Mouse (Mus musculus) stomach, postnatal 0 days (tissue): ENCODE results near the gene Gtf2h5. TPM values are rescaled to one million over a fixed set of nuclear protein-coding genes. Genes with fewer than 3 reads are reported as not detected.

Experiments used
- ATAC-seq: fragments of 200-750 bp; cut with Nextera tagmentation; 2 replicates; pipeline ENCODE4 v1.8.0; 2017; ENCODE audit not compliant: low FRiP score, low TSS enrichment
- DNase-seq: peaks from one replicate; pipeline ENCODE4 v3.0.0-alpha.2; 2016; ENCODE audit warnings: low spot score
- H3K27ac ChIP-seq: fragments of 300-500 bp; sonication (generic); replicated peaks from 2 replicates; pipeline ENCODE4 v1.5.1; 2014; ENCODE audit warnings: mild to moderate bottlenecking, control low read depth
- H3K27me3 ChIP-seq: fragments of 300-500 bp; sonication (generic); 2 replicates; pipeline ENCODE4 v1.6.1; 2014; ENCODE audit warnings: low read length; ENCODE audit not compliant: control insufficient read depth, insufficient read depth
- H3K36me3 ChIP-seq: fragments of 300-500 bp; sonication (generic); 2 replicates; pipeline ENCODE4 v1.6.1; 2014; ENCODE audit warnings: low read length, mixed read lengths; ENCODE audit not compliant: control insufficient read depth, insufficient read depth
- H3K4me1 ChIP-seq: fragments of 300-500 bp; sonication (generic); replicated peaks from 2 replicates; pipeline ENCODE4 v1.6.1; 2014; ENCODE audit warnings: antibody characterized with exemption; ENCODE audit not compliant: control insufficient read depth, insufficient read depth
- H3K4me2 ChIP-seq: fragments of 300-500 bp; sonication (generic); replicated peaks from 2 replicates; pipeline ENCODE4 v1.6.1; 2014; ENCODE audit warnings: low read depth, mild to moderate bottlenecking, control low read depth, moderate library complexity
- H3K4me3 ChIP-seq: fragments of 300-500 bp; sonication (generic); 2 replicates; pipeline ENCODE4 v1.5.1; 2014; ENCODE audit warnings: low read depth, low read length, control low read depth
- H3K9ac ChIP-seq: fragments of 300-500 bp; sonication (generic); 2 replicates; pipeline ENCODE4 v1.6.1; 2014; ENCODE audit warnings: mild to moderate bottlenecking, low read length, control low read depth, mixed read lengths
- H3K9me3 ChIP-seq: fragments of 300-500 bp; sonication (generic); 2 replicates; pipeline ENCODE4 v1.6.1; 2016; ENCODE audit warnings: low read length; ENCODE audit not compliant: control insufficient read depth
- CTCF ChIP-seq: IDR thresholded peaks from 2 replicates; pipeline ENCODE4 v1.5.1; 2016; ENCODE audit warnings: antibody characterized with exemption, low read depth, mild to moderate bottlenecking, moderate library complexity
- EP300 ChIP-seq: optimal IDR thresholded peaks from 2 replicates; pipeline ENCODE3; 2016; ENCODE audit warnings: antibody characterized with exemption
- WGBS: fragments of 180-500 bp; shearing (Covaris S2); extraction: QIAGEN DNeasy Blood & Tissue Kit; methylation state at CpG from one replicate; pipeline ENCODE4 v1.1.7; 2014; 5-methylcytosine and 5-hydroxymethylcytosine counted together
- polyA plus RNA-seq: library from polyadenylated mRNA; unstranded; fragments of >200 nt; fragmentation: Nextera tagmentation; extraction: Ambion mirVana; gene quantifications from 2 replicates; pipeline ENCODE4 v1.2.1, GENCODE M21; 2015

Gene Gtf2h5
- polyA plus RNA-seq, 1 experiment from 2014 or later = 141 TPM

DNA sequence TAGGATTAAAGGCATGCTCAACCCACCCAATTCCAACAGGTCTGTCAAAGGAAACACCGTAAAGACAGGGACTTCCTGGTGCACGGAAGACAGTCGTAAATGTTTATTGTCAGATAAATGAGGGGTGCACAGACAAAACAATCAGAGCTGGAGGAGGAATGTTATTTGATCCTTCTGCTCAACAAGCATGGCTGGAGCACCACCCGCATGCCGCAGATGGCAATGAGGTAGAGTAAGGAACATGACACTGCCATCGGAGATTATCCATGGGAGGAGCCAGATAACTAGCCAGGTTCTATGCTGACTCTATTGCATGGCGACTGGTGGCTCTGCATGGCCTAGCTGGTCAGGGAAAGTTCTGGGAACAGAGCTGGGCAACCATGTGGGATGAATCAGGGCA is 6.2 kb upstream of the Gtf2h5 start:
- Histone ChIP-seq H3K36me3 (peaks cover 2% of the 10 kb centered on the region; the same call in 1 of the 2 replicates), H3K27ac (no peak overlapping the region), H3K4me1 (no peaks in the 10 kb centered on the region), H3K27me3 (no peaks in the 10 kb centered on the region), H3K4me3 (no peak overlapping the region), H3K9me3 (no peaks in the 10 kb centered on the region), H3K9ac (no peak overlapping the region), H3K4me2 (no peak overlapping the region)
- TF ChIP-seq CTCF = no peak
- no peak for TF ChIP-seq EP300
- WGBS = 73% methylated on average over 7 of the region's 7 CpGs
- DNase-seq = no peak
- ATAC-seq = no peak

DNA sequence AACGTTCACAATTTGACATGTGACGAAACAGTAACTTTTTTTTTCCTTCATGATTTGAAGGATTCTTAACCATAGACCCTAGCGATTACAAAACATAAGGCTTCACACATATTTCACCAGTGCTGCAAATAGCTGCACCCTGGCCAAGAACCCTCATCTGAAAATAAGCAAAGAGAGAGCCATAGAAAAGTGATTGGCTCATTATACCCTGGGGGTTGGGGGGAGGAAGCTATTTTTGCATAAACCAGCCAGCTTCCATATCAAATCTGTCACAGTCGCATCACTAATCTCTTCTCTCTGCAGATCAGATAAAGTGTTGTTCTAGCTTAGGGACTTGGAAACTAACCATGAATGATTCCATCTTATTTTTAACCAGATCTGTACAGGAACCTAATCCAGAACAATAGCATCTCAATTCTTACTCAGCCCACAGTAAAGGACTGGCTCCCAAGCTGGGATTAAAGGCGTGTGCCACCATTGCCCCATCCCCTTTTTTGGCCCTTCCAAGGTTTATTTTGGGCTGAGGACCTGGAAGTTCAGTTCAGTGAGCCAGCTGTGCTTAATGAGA is 3.8 kb downstream of the Gtf2h5 start:
- H3K27ac ChIP-seq = no peak overlapping the region
- H3K4me1 ChIP-seq = no peaks in the 10 kb centered on the region
- no peak overlapping the region for H3K4me2 ChIP-seq
- peaks cover 10% of the 10 kb centered on the region; the same call in 1 of the 2 replicates for H3K36me3 ChIP-seq
- no peaks in the 10 kb centered on the region for H3K27me3 ChIP-seq
- 83% methylated on average over 5 of the region's 5 CpGs for WGBS
- no peaks in the 10 kb centered on the region for H3K9me3 ChIP-seq
- H3K9ac ChIP-seq = no peak overlapping the region
- DNase-seq (no peak), ATAC-seq (no peak)
- H3K4me3 ChIP-seq = no peak overlapping the region
- no peak for TF ChIP-seq EP300
- no peak for TF ChIP-seq CTCF

DNA sequence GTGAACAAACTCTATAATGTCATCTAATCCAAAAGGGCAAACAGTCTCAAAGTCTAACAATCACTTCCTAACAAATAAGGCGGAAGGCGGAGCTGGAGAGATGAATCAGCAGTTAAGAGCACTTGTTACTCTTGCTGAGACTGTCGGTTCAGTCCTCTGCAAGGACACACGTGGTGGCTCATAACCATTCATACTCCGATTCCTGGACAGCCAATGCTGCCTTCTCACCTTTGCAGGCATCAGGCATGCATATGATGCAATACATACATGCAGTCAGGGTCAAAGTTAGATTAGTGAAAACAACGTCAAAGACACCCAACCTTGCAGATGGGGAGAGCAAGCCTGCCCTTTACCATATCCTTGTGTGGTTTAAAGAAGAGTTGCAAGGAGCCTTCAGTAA is 12.0 kb downstream of the Gtf2h5 start:
- TF ChIP-seq EP300 = no peak
- TF ChIP-seq CTCF = no peak
- Histone ChIP-seq H3K27ac (no peak overlapping the region), H3K4me3 (no peak overlapping the region), H3K9me3 (no peaks in the 10 kb centered on the region), H3K27me3 (no peaks in the 10 kb centered on the region), H3K4me2 (no peak overlapping the region), H3K4me1 (no peaks in the 10 kb centered on the region), H3K9ac (no peak overlapping the region), H3K36me3 (no peaks in the 10 kb centered on the region)
- 76% methylated on average over 6 of the region's 6 CpGs for WGBS
- ATAC-seq = peak; percentile 75
- DNase-seq = no peak

DNA sequence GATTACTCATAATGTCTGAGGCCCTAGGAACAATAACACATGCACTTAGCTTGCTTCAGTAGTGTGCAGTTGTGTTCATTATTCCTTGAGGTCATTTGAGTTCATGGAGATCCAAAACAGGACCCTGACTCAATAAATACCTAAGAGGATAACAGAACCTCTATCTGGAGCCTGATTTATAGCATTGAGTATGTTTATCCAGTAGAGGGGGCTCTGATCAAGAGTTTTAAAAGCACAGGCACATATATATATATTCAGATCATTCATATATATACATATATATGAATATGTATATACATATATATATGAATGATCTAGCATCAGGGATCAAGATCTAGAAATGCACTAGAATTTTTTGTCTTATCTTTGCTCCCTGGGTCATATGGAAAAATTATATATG is 16.0 kb downstream of the Gtf2h5 start:
- Histone ChIP-seq H3K4me1 (no peaks in the 10 kb centered on the region), H3K27me3 (no peaks in the 10 kb centered on the region), H3K4me2 (no peak overlapping the region), H3K36me3 (no peaks in the 10 kb centered on the region), H3K9ac (no peak overlapping the region), H3K4me3 (no peak overlapping the region), H3K9me3 (no peaks in the 10 kb centered on the region), H3K27ac (no peak overlapping the region)
- ATAC-seq = no peak
- TF ChIP-seq CTCF = peak; percentile 52
- no peak for TF ChIP-seq EP300
- no peak for DNase-seq

DNA sequence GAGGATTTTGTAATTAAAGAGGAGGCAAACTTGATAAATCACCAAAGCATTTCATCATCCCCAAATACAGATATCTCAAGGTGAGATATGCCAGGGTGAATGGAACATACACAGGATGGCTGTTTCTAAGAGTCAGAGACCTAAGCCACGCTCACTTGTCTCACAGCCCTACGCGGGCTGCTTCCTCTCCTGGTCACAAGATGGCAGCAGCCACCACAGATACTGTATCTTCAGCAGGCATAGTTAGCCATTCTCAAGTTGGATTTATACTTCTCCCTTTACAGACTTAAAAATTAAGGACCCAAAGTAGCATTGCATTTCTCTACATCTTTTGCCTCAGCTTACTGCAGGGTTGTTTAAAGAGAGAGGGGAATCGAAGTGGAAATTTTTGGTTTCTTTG is 18.3 kb downstream of the Gtf2h5 start:
- DNase-seq = peak; percentile 64
- peak; percentile 68; the same call in 1 of the 2 replicates for ATAC-seq
- Histone ChIP-seq H3K27me3 (no peaks in the 10 kb centered on the region), H3K9me3 (no peaks in the 10 kb centered on the region), H3K36me3 (no peaks in the 10 kb centered on the region), H3K4me3 (no peak overlapping the region), H3K4me2 (no peak overlapping the region), H3K27ac (no peak overlapping the region), H3K9ac (no peak overlapping the region), H3K4me1 (no peaks in the 10 kb centered on the region)
- WGBS = 31% methylated on average over 4 of the region's 4 CpGs
- TF ChIP-seq EP300 (no peak), CTCF (peak; percentile 91)

DNA sequence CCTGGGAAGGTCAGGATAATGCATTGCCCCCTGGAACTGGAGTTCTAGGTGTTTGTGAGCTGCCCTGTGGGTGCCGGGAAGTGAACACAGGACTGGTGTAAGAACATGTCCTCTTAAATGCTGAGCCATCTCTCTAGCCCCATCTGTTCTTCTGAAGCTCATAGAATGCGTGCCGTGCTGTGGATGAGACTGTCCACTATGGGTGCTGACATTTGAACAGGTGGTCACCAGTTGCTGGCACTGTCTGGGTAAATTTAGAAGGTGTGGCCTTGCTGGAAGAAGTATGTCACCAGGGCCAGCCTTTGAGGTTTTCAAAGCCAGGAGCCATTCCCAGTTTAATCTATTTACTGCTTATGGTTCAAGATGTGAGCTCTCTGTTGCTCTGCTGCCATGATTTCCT is 22.7 kb downstream of the Gtf2h5 start:
- Histone ChIP-seq H3K27me3 (no peaks in the 10 kb centered on the region), H3K4me3 (no peak overlapping the region), H3K36me3 (no peaks in the 10 kb centered on the region), H3K4me1 (no peaks in the 10 kb centered on the region), H3K27ac (no peak overlapping the region), H3K9ac (no peak overlapping the region), H3K9me3 (no peaks in the 10 kb centered on the region), H3K4me2 (no peak overlapping the region)
- no peak for TF ChIP-seq EP300
- no peak for TF ChIP-seq CTCF
- DNase-seq (no peak), ATAC-seq (no peak)
- WGBS = 90% methylated on average over 3 of the region's 3 CpGs
